Mouse (Mus musculus): Measurements from ENCODE around the gene Procr. TPM values are rescaled to one million over a fixed set of nuclear protein-coding genes. Genes with fewer than 3 reads are reported as not detected.

Procr gene
- 3.7 and 3.9 TPM in 2 replicates for polyA plus RNA-seq (2012; ENCODE audit: insufficient read depth, insufficient read length, missing spikeins)

DNA sequence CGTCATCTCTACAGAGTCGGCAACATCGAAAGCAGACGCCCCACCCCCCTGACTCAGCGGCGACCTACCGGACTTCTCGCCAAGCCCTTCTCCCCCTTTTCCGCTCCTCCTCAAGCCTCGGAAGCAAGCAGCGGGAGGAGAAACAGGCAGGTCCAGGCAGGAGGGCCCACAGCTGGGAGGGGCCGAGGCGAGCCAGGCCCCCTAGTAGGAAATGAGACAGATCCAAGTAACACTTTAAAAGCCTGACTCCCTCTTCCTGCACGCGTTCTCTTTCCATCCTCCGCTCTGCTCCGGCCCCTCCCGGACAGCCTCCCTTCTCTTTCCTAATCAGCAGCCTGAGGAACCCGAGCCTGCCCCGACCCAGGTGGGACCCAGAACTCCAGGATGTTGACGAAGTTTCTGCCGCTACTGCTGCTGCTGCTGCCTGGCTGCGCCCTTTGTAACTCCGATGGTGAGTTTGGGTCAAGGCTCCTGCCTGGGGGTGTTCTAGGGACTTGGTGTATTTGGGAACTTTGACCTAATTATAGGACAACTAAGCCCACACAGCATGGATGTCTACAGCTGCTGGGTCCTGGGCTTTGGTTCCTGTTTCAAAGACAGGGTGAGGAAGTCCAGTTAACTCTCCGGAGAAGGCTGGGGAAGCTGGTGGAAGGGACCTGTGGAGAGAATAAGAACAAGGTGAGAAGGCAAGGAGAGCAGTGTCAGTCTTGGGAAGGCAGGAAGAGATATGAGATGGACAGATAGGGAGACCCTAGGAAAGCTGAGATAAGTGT is at the start of gene Procr:
Procr (plus strand) TSS at position 104 of the 773 bp plus-strand sequence.
- peaks cover 9% of the 10 kb centered on the region for H3K4me1 ChIP-seq (ENCODE audit: control insufficient read depth, insufficient read depth, low read length)
- peak within 1 kb of the TSS; percentile 56 for H3K4me3 ChIP-seq (ENCODE audit: insufficient read depth, low read length)
- TF ChIP-seq POLR2A (IDR thresholded peaks at IDR 0.05; ENCODE audit: borderline replicate concordance, low read depth, low read length) (no peak), CTCF (IDR thresholded peaks at IDR 0.05; ENCODE audit: low read depth, low read length) (no peak)
- H3K27ac ChIP-seq (ENCODE audit: insufficient read depth, low read depth, low read length) = 0 out of 2 replicates have a peak within 1 kb of the TSS, but pooled peaks have one; percentile 14

DNA sequence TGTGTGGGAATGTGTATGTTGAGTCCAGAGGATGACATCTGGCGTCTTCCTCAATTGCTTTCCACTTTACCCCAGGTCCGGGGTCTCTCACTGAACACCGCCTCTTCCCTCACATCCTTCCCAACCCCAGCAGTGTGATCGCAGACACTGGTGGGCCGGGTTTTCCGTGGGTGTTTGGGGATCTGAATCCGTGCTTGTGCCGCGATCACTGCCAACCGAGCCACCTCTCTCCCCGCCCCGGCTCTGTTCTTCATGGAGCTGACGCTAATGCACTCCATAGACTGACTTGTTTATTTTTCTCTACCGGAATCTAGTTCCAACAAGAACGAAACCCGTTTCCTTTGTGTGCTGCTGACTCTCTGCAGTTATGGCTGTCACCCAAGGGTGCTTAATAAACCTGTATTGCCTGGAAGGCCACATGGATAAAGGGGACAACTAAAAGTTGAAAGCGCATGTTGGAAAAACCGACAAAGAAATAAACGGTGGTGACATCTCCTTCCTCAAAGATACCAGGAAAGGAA is 49.5 kb upstream of the Procr start:
- TF ChIP-seq CTCF (IDR thresholded peaks at IDR 0.05; ENCODE audit: low read depth, low read length) = no peak
- no peak for TF ChIP-seq POLR2A (IDR thresholded peaks at IDR 0.05; ENCODE audit: borderline replicate concordance, low read depth, low read length)
- no peaks in the 10 kb centered on the region for H3K4me1 ChIP-seq (ENCODE audit: control insufficient read depth, insufficient read depth, low read length)

DNA sequence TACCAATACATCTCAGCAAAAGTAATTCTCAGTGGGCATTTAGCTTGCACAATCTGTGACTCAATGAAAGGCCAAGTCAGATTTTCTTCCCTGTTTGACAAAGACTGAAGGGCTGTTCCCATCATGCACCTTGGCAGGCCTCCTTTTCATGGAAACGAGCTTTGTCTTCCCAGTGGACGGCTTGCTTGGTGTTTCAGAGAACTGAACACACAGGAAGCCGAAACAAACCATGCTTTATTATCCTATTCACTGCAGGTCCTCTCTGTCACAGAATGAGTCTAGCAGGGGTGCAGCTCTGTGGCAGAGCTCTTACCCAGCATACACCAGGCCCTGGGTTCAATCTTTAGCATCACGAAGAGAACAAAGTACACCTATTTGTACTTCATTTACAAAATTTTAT is 47.3 kb upstream of the Procr start:
- TF ChIP-seq CTCF (IDR thresholded peaks at IDR 0.05; ENCODE audit: low read depth, low read length) (no peak), POLR2A (IDR thresholded peaks at IDR 0.05; ENCODE audit: borderline replicate concordance, low read depth, low read length) (no peak)
- Histone ChIP-seq H3K4me1 (ENCODE audit: control insufficient read depth, insufficient read depth, low read length) (no peaks in the 10 kb centered on the region), H3K4me3 (ENCODE audit: insufficient read depth, low read length) (no peak overlapping the region), H3K27ac (ENCODE audit: insufficient read depth, low read depth, low read length) (no peak overlapping the region)

More for the DNA sequence above, 49.5 kb upstream of the Procr start:
- no peak overlapping the region for H3K4me3 ChIP-seq (ENCODE audit: insufficient read depth, low read length)
- H3K27ac ChIP-seq (ENCODE audit: insufficient read depth, low read depth, low read length) = no peak overlapping the region

DNA sequence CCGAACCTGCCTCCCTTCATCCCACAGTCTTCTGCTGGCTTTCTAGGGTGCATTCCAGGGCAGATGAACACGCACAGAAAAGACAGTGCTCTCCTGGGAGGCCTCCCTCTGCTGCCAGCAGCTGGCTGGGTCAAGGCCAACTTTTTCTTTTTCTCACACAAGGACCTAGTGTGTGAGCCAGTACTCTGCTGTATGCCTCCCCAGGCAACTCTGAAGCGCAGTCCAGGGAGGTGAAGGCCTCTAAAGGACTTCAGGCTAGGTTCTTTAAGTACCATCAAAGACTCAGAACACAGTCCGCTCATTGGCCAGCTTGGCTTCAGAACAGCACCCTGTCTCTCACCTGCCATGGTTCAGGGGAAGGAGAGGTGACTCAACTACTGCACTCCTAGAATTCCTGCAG is 43.7 kb upstream of the Procr start:
- H3K4me3 ChIP-seq (ENCODE audit: insufficient read depth, low read length) = no peak overlapping the region
- H3K27ac ChIP-seq (ENCODE audit: insufficient read depth, low read depth, low read length) = no peak overlapping the region
- TF ChIP-seq CTCF (IDR thresholded peaks at IDR 0.05; ENCODE audit: low read depth, low read length) (no peak), POLR2A (IDR thresholded peaks at IDR 0.05; ENCODE audit: borderline replicate concordance, low read depth, low read length) (no peak)
- peaks cover 9% of the 10 kb centered on the region for H3K4me1 ChIP-seq (ENCODE audit: control insufficient read depth, insufficient read depth, low read length)

DNA sequence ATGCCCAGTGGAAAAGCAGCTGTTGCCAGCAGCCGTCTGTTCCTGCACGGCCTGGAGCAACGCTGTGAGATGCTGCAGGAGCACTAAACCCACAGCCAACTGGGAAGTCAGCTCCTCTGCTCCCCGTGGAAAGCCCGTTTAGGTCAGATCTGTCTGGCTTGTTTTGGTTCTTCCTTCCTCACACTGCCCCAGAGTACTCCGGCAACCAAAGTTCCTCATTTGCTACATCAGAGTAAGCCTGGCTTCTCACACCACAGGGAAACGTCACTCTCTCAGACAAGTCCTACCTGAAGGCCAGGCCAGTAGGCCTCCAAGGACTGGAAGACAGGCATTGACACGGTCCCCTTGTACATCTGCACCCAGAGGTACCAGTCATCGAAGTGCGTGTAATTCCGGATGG is 40.4 kb upstream of the Procr start:
- TF ChIP-seq CTCF (IDR thresholded peaks at IDR 0.05; ENCODE audit: low read depth, low read length) (no peak), POLR2A (IDR thresholded peaks at IDR 0.05; ENCODE audit: borderline replicate concordance, low read depth, low read length) (no peak)
- Histone ChIP-seq H3K27ac (ENCODE audit: insufficient read depth, low read depth, low read length) (no peak overlapping the region), H3K4me1 (ENCODE audit: control insufficient read depth, insufficient read depth, low read length) (peaks cover 9% of the 10 kb centered on the region), H3K4me3 (ENCODE audit: insufficient read depth, low read length) (no peak overlapping the region)

DNA sequence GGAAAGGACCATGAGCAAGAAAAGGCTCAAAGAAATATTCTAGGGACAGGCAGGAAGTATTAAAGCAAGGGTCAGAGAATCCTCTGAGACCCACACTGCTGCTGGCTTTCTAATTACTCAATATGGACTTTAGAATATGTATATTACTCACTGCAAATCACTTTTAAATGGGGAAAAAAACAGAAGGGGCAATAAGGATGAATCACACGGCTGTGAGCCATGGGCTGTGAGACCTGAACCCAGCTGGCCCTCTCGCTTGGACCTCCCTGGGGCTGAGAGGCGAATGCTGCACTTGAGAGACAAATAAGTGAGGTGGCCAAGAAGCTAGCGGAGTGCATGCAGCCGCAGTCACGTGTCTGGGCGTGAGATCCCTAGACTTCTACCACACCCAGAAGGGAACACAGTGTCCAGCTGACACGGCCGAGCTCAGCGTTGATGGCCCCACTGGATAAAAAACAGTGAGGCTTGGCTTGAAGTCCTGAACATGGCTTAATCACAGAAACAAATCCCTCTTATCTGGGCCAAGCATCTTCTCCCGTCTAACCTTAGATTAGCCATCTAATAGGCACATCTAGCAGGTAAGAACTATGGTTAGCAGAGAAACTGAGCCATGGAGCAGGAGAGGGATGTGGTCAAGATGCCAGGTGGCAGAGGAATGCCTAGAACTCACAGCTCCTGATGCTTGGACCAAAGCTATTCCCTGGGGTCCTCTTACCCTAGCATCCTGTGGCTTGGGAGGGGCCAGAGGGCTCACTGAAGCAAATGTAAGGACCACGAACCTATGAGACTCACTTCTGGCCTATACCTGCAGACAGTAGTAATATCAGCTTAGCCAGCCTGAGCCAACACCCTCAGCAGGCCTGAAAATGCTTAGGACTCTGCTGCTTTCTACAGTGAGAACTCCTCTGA is 33.6 kb upstream of the Procr start:
- no peak overlapping the region for H3K4me3 ChIP-seq (ENCODE audit: insufficient read depth, low read length)
- H3K4me1 ChIP-seq (ENCODE audit: control insufficient read depth, insufficient read depth, low read length) = no peaks in the 10 kb centered on the region
- no peak for TF ChIP-seq POLR2A (IDR thresholded peaks at IDR 0.05; ENCODE audit: borderline replicate concordance, low read depth, low read length)
- no peak for TF ChIP-seq CTCF (IDR thresholded peaks at IDR 0.05; ENCODE audit: low read depth, low read length)
- H3K27ac ChIP-seq (ENCODE audit: insufficient read depth, low read depth, low read length) = no peak overlapping the region

DNA sequence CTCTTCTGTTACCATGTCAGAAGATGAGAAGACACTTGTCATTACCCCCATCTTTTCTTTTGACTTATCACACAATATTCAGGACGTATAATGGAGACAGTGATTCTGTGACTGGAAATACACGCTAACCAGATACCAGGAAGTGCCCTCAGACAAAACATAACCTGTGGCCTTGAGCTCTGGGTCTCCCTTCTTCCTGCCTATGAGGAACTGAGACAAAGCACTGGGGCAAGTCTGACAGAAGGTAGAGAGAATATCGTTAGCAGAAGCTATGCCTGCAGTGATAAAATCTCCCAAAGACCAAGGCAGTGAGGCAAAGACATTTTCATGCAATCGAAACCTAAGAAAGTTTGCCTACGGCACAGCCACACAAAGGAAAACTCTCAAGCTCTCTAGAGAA is 30.3 kb upstream of the Procr start:
- TF ChIP-seq POLR2A (IDR thresholded peaks at IDR 0.05; ENCODE audit: borderline replicate concordance, low read depth, low read length) (no peak), CTCF (IDR thresholded peaks at IDR 0.05; ENCODE audit: low read depth, low read length) (no peak)
- Histone ChIP-seq H3K4me3 (ENCODE audit: insufficient read depth, low read length) (no peak overlapping the region), H3K27ac (ENCODE audit: insufficient read depth, low read depth, low read length) (no peak overlapping the region), H3K4me1 (ENCODE audit: control insufficient read depth, insufficient read depth, low read length) (peaks cover 13% of the 10 kb centered on the region)

DNA sequence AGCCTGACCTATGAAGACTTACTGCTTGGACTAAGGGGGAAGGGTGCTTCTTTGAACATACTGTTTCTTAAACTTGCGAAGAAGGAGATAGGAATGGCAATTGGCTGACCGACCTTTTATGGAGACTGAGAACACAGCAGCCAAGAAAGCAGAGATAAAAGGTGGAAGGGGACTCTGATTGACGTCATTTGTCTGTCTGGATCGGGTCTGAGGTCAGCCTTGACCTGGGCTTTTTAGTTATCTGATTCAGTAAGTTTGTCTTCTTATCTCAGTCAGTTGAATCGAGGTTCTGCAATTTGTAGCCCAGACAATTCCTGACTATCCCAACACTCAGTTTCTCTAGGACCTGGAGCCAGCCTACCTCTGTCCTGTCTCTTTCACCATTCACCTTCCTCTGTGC is 26.9 kb upstream of the Procr start:
- TF ChIP-seq POLR2A (IDR thresholded peaks at IDR 0.05; ENCODE audit: borderline replicate concordance, low read depth, low read length) = no peak
- no peak for TF ChIP-seq CTCF (IDR thresholded peaks at IDR 0.05; ENCODE audit: low read depth, low read length)
- Histone ChIP-seq H3K27ac (ENCODE audit: insufficient read depth, low read depth, low read length) (no peak overlapping the region), H3K4me1 (ENCODE audit: control insufficient read depth, insufficient read depth, low read length) (peaks cover 37% of the 10 kb centered on the region), H3K4me3 (ENCODE audit: insufficient read depth, low read length) (no peak overlapping the region)

DNA sequence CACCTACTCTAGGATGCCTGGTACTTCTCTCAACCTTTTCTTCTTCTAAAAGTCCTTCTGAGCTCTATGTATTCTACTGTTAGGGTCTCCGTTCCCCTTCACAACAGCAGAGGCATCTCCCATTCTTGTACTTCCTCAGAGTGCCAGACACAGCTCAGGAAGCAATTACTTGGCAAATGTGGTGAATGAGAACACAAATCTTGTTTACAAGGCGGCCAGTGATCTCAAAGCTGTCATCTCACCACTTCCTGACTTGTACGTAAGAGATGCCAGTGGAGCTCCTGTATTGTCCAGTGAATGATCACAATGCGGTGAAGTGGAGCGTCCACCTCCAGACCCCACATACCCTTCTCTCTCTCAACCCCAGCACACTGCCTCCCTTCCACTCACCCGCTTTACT is 26.4 kb upstream of the Procr start:
- TF ChIP-seq CTCF (IDR thresholded peaks at IDR 0.05; ENCODE audit: low read depth, low read length) (no peak), POLR2A (IDR thresholded peaks at IDR 0.05; ENCODE audit: borderline replicate concordance, low read depth, low read length) (no peak)
- Histone ChIP-seq H3K4me3 (ENCODE audit: insufficient read depth, low read length) (no peak overlapping the region), H3K27ac (ENCODE audit: insufficient read depth, low read depth, low read length) (no peak overlapping the region), H3K4me1 (ENCODE audit: control insufficient read depth, insufficient read depth, low read length) (peaks cover 37% of the 10 kb centered on the region)
